Mouse (Mus musculus): ENCODE measurements at regions not wholly inside any gene's neighbourhood (a gene's known extent, or its start where the extent isn't known, plus 50 kb on each side); places are given as distances from the start of the nearest gene placed in this dataset.
A peak's percentile ranks its signal among the peaks of the same experiment; 100 is the strongest.
"Not testable (repeated sequence)": the region's sequence is repeated elsewhere in the genome, so short reads cannot be mapped to it uniquely, and the experiment has no call there.

DNA sequence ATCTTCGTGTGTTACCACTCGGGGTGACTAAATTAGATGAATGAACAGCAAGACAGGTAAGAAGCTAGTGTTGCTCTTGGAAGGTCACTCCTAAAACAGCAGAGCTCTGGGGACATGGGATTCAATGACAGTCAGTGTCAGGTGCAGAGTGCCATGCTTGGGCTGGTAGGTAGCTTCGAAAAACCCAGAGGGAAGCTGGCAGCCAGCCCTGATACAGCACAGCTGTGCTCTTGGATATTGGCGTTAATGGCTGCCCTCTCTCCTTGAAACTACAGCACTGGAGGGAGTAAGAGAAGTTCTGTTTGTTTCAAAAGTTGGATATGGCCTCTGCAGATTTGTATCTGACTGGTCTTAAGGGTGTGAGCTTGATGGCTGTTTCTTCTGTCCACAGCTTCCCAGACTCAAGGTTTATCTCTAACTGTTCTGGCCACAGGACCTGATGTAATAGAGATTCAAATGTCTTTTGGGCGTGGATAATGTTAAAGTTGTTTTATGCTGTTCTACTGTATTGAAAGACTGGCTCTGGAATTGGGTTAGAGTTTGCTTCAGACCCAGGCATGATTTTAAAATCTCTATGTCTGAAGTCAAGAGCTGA, 152.7 kb downstream of the Cand1 start:
- Histone ChIP-seq H3K9me3 (no peaks in the 10 kb centered on the region), H3K27ac (no peak overlapping the region), H3K27me3 (ENCODE audit: insufficient read depth, poor library complexity, severe bottlenecking) (no peaks in the 10 kb centered on the region), H3K36me3 (no peaks in the 10 kb centered on the region), H3K4me3 (no peak overlapping the region), H3K4me1 (replicated peaks) (no peaks in the 10 kb centered on the region)
- no peak for DNase-seq (ENCODE audit: low spot score)
- 87% methylated on average over 5 of the region's 5 CpGs for WGBS

DNA sequence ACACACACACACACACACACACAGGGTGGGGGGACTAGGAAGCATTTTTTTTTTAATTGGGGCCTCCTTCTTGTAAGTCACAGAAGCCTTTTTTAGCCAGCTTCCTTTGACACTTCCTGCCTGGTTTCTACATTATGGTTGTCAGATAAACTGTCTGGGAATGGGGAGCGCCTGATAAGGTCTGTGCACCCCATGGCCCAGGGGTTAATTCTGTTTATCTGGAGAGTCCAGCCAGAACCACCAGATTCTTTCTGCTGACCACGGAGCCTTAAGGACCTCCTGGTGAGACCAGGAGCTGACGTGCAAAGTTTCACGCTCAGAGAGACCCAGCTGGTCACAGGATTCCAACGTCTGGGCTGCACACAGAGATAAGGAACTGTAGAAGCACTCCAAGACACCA, 153.4 kb downstream of the Cand1 start:
- Histone ChIP-seq H3K27me3 (ENCODE audit: insufficient read depth, poor library complexity, severe bottlenecking) (no peaks in the 10 kb centered on the region), H3K4me3 (no peak overlapping the region), H3K27ac (no peak overlapping the region), H3K9me3 (no peaks in the 10 kb centered on the region), H3K36me3 (no peaks in the 10 kb centered on the region), H3K4me1 (replicated peaks) (no peaks in the 10 kb centered on the region)
- no peak for DNase-seq (ENCODE audit: low spot score)
- 56% methylated on average over 5 of the region's 5 CpGs for WGBS

DNA sequence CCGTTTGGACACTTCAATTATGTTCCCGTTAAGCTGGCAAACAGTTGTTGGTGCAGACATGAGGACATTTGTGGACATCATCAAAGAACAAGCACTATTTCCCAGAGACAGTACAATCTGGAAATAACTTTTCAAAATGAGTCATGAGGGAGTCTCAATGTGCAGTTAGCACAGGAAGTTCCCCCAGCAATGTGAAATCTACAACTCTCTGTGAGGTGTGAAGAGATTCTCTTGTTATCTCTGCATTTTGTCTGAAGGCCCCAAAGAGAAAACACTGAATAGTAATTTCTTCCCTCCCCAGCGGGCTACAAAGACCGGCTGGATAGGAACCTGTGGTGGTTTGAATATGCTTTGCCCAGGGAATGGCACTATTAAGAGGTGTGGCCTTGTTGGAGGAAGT, 156.4 kb downstream of the Cand1 start:
- H3K36me3 ChIP-seq = no peaks in the 10 kb centered on the region
- no peaks in the 10 kb centered on the region for H3K27me3 ChIP-seq (ENCODE audit: insufficient read depth, poor library complexity, severe bottlenecking)
- no peak for DNase-seq (ENCODE audit: low spot score)
- peaks cover 8% of the 10 kb centered on the region for H3K4me1 ChIP-seq (replicated peaks)
- no peaks in the 10 kb centered on the region for H3K9me3 ChIP-seq
- no peak overlapping the region for H3K27ac ChIP-seq
- H3K4me3 ChIP-seq = no peak overlapping the region
- 79% methylated on average over 4 of the region's 4 CpGs for WGBS

DNA sequence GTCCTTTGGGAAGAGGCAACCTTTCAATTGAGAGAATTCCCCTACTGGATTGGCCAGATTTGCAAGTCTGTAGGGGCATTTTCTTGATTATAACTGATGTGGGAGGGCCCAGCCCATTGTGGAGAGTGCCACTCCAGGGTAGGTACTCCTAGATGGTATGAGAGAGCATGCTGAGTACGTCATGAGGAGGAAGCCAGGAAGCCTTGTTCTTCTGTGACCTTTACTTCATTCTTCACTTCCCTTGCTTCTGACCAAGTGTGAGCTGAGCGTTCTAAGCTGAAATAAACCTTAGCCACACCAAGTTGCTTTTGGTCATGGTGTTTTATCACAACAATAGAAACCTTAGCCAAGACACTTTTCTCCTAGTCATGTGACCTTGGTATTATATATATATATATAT, 157.0 kb downstream of the Cand1 start:
- peaks cover 9% of the 10 kb centered on the region for H3K4me1 ChIP-seq (replicated peaks)
- DNase-seq (ENCODE audit: low spot score) = no peak
- H3K9me3 ChIP-seq = no peaks in the 10 kb centered on the region
- WGBS = 78% methylated on average over 2 of the region's 2 CpGs
- H3K27ac ChIP-seq = no peak overlapping the region
- H3K27me3 ChIP-seq (ENCODE audit: insufficient read depth, poor library complexity, severe bottlenecking) = no peaks in the 10 kb centered on the region
- no peak overlapping the region for H3K4me3 ChIP-seq
- no peaks in the 10 kb centered on the region for H3K36me3 ChIP-seq

DNA sequence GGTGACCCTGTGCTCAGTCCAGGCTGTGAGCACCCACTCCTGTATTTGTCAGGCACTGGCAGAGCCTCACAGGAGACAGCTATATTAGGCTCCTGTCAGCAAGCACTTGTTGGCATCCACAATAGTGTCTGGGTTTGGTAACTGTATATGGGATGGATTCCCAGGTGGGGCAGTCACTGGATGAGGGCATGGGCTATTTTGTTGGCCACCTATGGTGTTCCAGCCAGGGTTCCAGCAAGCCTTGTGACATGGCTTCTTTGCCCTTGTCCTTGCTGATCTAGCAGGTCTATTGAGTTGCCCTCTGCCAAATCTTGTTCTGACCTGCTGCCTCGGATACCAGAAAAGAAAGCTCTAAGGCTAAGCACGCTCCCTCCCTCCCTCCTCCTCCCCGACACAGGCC, 158.1 kb downstream of the Cand1 start:
- H3K4me3 ChIP-seq; H3K36me3 ChIP-seq; H3K9me3 ChIP-seq; H3K27me3 ChIP-seq (ENCODE audit: insufficient read depth, poor library complexity, severe bottlenecking); DNase-seq (ENCODE audit: low spot score); H3K27ac ChIP-seq; H3K4me1 ChIP-seq (replicated peaks): not testable (repeated sequence)
- 88% methylated on average over 3 of the region's 3 CpGs for WGBS

DNA sequence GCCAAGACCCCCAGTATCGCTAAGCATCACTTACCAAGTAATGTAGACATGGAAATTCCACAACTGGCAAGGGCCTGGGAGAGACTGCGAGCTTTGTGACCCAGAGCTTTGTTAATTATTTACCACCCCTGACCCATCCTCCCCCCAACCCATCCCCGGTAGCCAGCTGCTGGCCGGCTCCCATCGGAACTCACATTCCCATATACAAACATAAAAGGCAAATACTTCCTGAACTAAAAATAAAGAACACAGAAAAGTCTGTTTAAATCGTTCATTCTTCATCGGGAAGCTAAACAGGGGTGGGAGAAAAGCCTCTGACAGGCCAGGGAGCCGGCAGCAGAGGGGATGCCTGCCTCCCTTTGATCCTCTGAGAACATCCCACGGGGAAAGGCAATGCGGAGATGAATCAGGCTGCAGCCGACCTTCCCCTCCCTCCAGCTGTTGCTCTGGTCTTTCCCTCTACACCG, 163.7 kb downstream of the Cand1 start:
- Histone ChIP-seq H3K36me3 (no peaks in the 10 kb centered on the region), H3K9me3 (0 out of 2 replicates have a peak, but pooled peaks cover 3% of the 10 kb centered on the region), H3K4me1 (replicated peaks) (peaks cover 23% of the 10 kb centered on the region), H3K27me3 (ENCODE audit: insufficient read depth, poor library complexity, severe bottlenecking) (no peaks in the 10 kb centered on the region), H3K4me3 (peak overlapping the region; percentile 3; the same call in 1 of the 2 replicates), H3K27ac (peak overlapping the region; percentile 62; the same call in 1 of the 2 replicates)
- peak; percentile 41 for DNase-seq (ENCODE audit: low spot score)
- WGBS = 11% methylated on average over 12 of the region's 12 CpGs

DNA sequence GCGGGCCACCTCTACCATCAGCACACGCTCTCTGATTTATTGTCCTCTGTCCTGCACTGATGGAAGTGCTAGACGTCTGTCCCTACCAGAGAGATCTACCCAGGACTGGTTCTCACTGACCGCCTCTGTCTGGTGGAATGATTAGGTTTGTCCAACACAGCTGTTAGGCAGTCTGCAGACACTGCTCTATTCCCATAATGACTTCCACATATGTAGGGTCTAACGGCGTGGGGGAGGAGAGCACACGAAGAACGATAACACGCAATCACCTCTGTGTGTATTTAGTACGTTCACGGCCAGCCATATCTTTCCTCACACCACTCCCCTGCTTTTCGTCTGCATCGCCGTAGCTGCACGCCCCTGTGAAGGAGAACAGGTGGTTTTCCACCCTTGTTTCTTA, 165.0 kb downstream of the Cand1 start:
- Histone ChIP-seq H3K27ac (no peak overlapping the region), H3K4me3 (no peak overlapping the region), H3K9me3 (0 out of 2 replicates have a peak, but pooled peaks cover 3% of the 10 kb centered on the region), H3K27me3 (ENCODE audit: insufficient read depth, poor library complexity, severe bottlenecking) (no peaks in the 10 kb centered on the region), H3K36me3 (no peaks in the 10 kb centered on the region), H3K4me1 (replicated peaks) (peaks cover 23% of the 10 kb centered on the region)
- 93% methylated on average over 15 of the region's 15 CpGs for WGBS
- no peak for DNase-seq (ENCODE audit: low spot score)

DNA sequence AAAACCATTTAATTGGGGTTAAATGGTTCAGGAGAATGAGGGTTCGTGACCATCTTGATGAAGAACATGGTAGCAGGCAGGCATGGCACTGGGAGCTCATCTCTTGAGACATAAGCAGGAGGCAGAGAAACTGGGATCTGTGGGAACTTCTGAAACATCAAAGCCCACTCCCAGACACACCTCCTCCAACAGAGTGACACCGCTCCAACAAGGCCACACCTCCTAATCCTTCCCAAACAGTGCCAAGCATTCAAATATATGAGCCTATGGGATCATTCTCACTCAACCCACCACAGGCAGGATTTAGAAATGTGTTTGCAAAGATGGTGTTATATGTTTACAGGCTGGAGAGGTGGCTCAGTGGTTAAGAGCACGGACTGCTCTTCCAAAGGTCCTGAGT, 165.9 kb downstream of the Cand1 start:
- Histone ChIP-seq H3K9me3 (0 out of 2 replicates have a peak, but pooled peaks cover 3% of the 10 kb centered on the region), H3K4me3 (no peak overlapping the region), H3K27me3 (ENCODE audit: insufficient read depth, poor library complexity, severe bottlenecking) (no peaks in the 10 kb centered on the region), H3K27ac (no peak overlapping the region), H3K4me1 (replicated peaks) (peaks cover 20% of the 10 kb centered on the region), H3K36me3 (no peaks in the 10 kb centered on the region)
- WGBS = 92% methylated on average over 3 of the region's 3 CpGs
- DNase-seq (ENCODE audit: low spot score) = no peak

DNA sequence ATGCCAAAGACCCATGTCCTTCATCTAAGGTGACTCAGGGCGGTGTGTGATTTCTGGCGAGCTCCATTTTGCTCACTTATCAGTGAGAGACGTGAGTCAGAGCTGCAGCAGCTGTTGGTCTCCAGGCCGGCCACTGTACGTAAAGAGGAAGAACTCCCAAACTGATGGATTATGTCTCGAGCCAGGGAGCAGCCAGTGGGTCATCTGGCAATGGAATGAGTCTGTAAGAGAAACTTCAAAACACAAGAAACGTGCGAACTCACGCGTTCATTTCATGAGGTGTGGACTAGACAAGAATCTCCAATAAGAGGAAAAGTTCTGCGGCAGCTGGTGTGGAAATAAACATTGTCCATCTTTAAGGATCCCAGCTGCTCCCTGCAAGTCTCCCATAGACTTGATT, 170.4 kb downstream of the Cand1 start:
- no peaks in the 10 kb centered on the region for H3K27me3 ChIP-seq (ENCODE audit: insufficient read depth, poor library complexity, severe bottlenecking)
- H3K36me3 ChIP-seq = no peaks in the 10 kb centered on the region
- no peak for DNase-seq (ENCODE audit: low spot score)
- H3K9me3 ChIP-seq = 0 out of 2 replicates have a peak, but pooled peaks cover 3% of the 10 kb centered on the region
- H3K4me1 ChIP-seq (replicated peaks) = peaks cover 3% of the 10 kb centered on the region
- WGBS = 91% methylated on average over 11 of the region's 11 CpGs
- H3K27ac ChIP-seq = no peak overlapping the region
- H3K4me3 ChIP-seq = no peak overlapping the region

DNA sequence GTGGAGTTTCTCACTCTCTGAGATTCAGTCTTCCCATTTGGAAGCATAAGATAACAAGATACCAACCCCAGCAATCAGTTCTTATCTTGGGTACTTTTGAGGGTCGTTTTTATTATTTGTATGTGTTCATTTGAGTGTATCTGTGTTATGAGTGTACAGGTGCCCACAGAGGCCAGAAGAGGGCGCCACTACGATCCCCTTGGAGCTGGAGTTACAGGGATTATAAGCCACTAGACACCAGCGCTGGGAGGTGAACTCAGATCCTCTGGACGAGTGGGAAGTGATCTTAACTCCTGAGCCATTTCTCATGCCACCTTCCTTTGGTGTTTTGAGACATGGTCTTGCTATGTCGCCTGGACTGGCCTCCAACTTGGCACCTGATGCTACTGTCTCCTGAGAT, 172.0 kb downstream of the Cand1 start:
- 86% methylated on average over 6 of the region's 6 CpGs for WGBS
- Histone ChIP-seq H3K4me3 (no peak overlapping the region), H3K4me1 (replicated peaks) (peaks cover 3% of the 10 kb centered on the region), H3K9me3 (no peaks in the 10 kb centered on the region), H3K27ac (no peak overlapping the region), H3K27me3 (ENCODE audit: insufficient read depth, poor library complexity, severe bottlenecking) (no peaks in the 10 kb centered on the region), H3K36me3 (no peaks in the 10 kb centered on the region)
- no peak for DNase-seq (ENCODE audit: low spot score)

DNA sequence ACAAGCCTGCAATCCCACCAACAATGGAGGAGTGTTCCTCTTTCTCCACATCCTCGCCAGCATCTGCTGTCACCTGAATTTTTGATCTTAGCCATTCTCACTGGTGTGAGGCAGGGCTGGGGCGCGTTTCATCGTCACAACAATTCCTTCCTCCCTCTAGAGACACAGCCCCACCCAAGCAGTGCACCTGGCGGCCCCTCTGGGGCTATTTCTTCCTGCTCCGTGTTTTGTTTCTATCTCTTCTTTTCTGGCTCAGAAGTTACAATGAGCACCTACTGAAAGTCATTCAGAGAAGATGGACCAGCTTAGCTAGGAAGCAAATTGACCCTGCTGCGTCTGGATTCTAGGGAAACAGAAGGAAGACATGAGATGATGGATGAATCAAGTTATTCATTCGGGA, 172.5 kb downstream of the Cand1 start:
- Histone ChIP-seq H3K27ac (no peak overlapping the region), H3K4me3 (no peak overlapping the region), H3K4me1 (replicated peaks) (peaks cover 3% of the 10 kb centered on the region), H3K9me3 (no peaks in the 10 kb centered on the region), H3K27me3 (ENCODE audit: insufficient read depth, poor library complexity, severe bottlenecking) (no peaks in the 10 kb centered on the region), H3K36me3 (no peaks in the 10 kb centered on the region)
- 93% methylated on average over 8 of the region's 8 CpGs for WGBS
- no peak for DNase-seq (ENCODE audit: low spot score)

DNA sequence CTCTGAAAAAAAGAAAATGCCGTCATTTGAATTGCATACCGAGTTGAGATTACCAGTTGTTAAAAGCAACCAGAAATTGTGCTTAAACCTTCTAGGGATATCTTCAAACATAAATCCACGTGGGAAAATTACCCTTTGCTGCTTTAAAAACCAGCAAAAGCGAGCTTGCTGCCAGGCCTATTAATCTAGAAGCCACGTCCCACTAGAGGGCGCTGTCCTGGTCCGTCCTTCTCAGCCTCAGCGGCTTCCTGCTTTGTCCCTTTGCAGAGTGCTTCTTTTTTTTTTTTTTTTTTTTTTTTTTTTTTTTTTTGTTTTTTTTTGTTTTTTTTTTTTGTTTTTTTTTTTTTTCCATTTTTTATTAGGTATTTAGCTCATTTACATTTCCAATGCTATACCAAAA, 173.9 kb downstream of the Cand1 start:
- 32% methylated on average over 8 of the region's 8 CpGs for WGBS
- peaks cover 3% of the 10 kb centered on the region for H3K4me1 ChIP-seq (replicated peaks)
- H3K27ac ChIP-seq = no peak overlapping the region
- no peaks in the 10 kb centered on the region for H3K9me3 ChIP-seq
- DNase-seq (ENCODE audit: low spot score) = peak; percentile 78
- no peaks in the 10 kb centered on the region for H3K27me3 ChIP-seq (ENCODE audit: insufficient read depth, poor library complexity, severe bottlenecking)
- no peak overlapping the region for H3K4me3 ChIP-seq
- H3K36me3 ChIP-seq = no peaks in the 10 kb centered on the region

DNA sequence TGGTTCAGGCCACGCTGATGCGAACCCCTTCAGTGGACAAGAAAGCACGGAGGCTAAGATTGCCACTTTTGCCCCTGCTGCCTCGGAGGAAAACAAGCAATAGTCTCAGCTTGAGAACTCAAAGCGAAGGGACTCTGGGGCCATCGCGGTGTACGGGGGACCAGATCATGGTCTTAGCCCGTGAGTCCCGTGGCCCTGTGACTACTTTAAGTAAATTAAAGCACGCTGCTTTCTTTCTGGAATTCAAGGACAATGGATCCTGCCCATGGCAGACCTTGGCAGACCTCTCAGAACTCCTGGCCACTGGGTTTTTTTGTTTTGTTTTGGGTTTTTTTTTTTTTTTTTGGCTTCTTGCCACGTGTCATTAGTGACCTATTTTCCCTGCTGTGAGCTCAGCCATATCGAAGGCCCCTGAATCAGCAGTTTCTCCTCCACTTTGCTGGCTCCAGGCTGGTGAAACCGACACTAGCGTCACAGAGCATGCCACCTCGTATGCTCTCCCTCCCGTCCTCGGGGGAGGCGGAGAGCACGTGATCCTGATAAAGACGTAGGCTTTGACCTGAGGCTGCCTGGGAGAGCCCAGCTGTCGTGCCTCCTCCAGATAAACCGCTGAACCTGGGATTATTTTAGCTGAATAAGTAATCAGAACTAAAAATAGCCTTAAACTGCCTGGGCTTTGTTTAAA, 174.6 kb downstream of the Cand1 start:
- Histone ChIP-seq H3K4me3 (no peak overlapping the region), H3K27ac (no peak overlapping the region), H3K27me3 (ENCODE audit: insufficient read depth, poor library complexity, severe bottlenecking) (no peaks in the 10 kb centered on the region), H3K36me3 (no peaks in the 10 kb centered on the region), H3K4me1 (replicated peaks) (peaks cover 3% of the 10 kb centered on the region), H3K9me3 (no peaks in the 10 kb centered on the region)
- WGBS = 55% methylated on average over 23 of the region's 23 CpGs
- peak; percentile 42 for DNase-seq (ENCODE audit: low spot score)
